Mouse (Mus musculus) thymus, postnatal 0 days (tissue): ENCODE data around the gene Platr17. TPM values are rescaled to one million over a fixed set of nuclear protein-coding genes. Genes with fewer than 3 reads are reported as not detected.

ENCODE experiments used
- DNase-seq: peaks from one replicate; pipeline ENCODE4 v3.0.0-alpha.2; 2015; ENCODE audit warnings: low spot score
- polyA plus RNA-seq: library from polyadenylated mRNA; unstranded; fragments of >200 nt; fragmentation: Nextera tagmentation; extraction: Ambion mirVana; gene quantifications from 2 replicates; pipeline ENCODE4 v1.2.1, GENCODE M21; 2015

Platr17 gene
- polyA plus RNA-seq, 1 experiment from 2014 or later, result 1.9 TPM

- peak; percentile 65 for DNase-seq
Observed at GRCm38 (mm10) chr17:33919351-33920281, 14.7 kb downstream of the Platr17 start.

DNA sequence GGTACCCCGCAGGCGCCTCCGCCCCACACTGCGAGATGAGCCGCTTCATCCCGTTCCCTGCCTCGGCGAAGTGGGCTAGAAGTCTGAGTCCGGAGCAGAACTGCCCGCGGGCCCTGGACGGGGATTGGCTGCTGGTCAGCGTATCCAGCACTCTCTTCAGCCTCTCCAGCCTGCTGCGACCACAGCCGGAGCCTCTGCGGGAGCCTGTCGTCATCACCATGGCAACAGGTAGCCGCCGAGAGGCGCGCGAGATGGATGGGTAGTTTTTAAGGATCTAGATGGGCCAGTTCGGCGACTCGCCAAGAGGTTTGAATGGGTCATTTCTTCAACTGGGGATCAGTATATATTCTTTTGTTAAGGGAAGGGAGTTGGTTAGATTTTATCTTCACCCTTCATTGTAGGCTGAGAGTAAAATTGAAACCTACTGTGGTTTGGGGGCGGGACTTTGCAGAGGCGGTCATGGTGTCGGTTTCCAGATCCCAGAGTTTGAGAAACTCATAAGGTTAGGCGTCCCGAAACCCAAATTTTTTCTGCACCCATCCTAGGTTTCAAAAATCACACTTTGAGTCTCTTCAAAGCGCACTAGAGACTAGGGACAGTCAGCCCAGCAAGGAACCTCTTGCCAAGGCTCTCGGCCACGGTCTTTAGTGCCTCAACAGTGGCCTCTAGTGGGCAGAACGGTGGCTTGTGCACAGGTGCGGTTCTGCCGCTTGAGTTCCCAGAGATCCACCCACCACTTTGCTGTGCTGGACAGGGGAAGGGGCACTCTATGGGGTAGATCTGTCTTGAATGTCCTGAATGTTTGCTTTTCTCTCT is 15.6 kb downstream of the Platr17 start:
- DNase-seq, result peak; percentile 87

GRCm38 (mm10) chr17:33921361-33921760 is 16.4 kb downstream of the Platr17 start:
- no peak for DNase-seq

DNA sequence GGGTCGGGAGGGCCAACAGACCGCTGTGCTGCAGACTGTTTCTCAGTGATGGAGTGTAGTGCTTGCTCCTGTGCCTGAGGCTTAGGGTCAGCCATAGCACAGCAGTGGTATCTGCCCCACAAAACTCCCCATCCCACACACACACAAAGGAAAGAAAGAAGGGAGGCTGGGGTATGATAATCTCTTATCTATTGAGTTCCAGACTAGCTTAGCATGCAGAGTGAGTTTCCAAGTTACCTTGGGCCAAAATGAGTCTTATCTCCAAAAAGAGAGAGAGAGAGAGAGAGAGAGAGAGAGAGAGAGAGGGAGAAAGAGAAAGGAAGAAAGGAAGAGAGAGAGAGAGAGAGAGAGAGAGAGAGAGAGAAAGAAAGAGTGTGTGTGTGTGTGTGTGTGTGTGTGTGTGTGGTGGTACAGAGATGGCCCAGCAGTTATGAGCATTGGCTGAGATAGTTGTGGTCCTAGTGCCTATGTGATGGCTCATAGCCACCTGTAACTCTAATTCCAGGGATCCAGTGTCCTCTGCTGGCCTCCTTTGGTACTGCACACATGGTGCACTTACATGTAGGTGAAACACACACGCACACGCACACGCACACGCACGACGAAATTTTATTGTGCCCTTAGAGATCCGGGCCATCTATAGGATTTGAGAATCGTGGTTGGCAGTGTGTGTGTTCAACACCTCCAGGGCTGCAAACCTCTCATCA is 19.8 kb downstream of the Platr17 start:
- peak; percentile 41 for DNase-seq

DNA sequence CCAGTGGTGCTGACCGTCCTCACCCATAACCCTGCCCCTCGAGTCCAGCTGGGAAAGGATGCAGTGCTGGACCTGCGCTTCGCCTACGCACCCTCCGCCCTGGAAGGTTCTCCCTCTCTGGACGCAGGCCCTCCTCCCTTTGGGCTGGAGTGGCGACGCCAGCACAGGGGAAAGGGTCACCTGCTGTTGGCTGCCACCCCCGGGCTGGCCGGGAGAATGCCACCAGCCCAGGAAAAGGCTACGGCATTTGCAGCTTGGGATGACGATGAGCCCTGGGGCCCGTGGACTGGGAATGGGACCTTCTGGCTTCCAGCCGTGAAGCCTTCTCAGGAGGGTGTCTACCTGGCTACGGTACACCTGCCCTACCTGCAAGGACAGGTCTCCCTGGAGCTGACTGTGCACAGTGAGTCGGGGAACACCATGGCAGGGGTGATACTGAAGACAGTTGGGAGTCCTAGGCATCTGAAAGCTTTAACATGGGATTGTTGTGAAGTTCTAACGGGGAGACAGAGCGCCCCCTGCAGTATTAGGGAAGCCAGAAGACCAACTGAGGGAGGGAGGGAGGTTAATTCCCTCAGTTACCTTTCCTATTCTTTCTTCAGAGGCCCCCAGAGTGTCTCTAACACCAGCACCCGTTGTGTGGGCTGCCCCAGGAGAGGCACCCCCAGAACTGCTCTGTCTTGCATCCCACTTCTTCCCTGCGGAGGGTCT is 20.6 kb downstream of the Platr17 start:
- no peak for DNase-seq

- peak; percentile 20 for DNase-seq
Observed at GRCm38 (mm10) chr17:33926207-33926932, 21.4 kb downstream of the Platr17 start.

DNA sequence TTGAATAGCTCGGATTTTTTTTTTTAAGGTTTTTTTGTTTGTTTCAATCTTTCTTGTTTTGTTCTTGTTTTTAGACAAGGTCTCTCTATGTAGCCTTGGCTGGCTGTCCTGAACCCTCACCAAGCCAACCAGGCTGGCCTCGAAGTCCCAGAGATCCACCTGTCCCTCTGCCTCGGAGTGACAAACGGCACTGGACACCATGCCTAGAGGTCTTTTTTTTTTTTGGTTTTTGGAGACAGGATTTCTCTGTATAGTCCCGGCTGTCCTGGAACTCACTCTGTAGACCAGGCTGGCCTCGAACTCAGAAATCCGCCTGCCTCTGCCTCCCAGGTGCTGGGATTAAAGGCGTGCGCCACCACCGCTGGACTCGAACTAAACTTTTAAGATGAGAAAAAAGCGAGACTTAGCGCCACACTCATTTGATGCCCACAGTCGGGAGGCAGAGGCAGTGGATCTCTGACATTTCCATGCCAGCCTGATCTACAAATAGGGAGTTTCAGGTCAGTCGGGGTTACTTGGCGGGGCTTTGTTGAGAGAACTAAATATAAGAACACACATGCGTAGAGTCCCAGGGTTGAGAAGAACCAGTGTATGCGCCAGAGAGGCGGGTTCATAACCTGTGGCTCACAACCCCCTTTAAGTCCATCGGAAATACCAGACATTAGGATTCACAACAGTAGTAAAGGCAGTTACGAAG is 23.5 kb downstream of the Platr17 start:
- no peak for DNase-seq

DNA sequence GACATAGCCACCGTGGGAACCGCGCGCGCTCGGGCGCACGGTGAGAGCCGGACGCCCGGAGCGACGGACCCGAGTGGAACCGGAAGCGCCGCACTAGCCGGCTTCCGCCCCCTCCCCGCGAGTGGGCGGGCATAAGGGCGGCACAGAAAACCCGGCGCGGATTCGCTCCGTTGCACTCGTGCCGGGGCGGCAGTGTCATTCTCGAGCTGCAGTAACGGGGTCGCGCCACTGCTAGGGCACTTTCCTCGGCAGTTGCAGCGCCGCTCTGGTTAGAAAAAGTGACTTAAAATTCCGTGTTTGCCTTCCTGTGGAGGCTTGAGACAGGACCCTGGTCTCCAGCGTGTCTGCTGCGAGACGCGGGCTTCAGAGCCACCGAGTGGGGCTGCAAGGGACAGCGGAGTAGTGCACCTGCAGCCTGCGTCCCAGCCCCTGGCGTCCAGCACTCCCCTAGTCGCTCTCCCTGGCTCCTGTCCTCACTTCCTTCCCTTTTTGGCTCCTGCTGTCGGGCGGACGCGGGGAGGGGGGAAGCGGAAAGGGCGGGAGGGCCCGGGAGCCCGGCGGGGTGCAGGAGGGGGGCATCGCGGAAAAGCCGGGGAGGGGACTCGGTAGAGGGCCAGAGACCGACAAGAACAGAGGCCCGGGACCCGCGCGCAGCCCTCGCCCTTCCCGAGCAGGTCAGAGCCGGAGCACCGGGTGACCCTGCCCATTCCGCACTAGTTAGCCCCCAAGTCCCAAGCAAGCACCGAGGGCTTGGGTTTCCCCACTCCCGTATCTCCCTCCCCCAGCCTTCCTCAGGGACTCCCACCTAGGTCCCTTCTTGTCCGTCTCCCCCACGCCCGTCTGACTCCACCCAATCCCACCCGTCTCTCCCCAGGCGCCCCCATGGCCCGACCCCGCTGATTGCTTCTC is 24.7 kb downstream of the Platr17 start, which contains the start of gene Rgl2:
Gene Rgl2 (plus strand): TSS at position 173 of the 909 bp plus-strand sequence.
- peak; percentile 96 for DNase-seq

DNA sequence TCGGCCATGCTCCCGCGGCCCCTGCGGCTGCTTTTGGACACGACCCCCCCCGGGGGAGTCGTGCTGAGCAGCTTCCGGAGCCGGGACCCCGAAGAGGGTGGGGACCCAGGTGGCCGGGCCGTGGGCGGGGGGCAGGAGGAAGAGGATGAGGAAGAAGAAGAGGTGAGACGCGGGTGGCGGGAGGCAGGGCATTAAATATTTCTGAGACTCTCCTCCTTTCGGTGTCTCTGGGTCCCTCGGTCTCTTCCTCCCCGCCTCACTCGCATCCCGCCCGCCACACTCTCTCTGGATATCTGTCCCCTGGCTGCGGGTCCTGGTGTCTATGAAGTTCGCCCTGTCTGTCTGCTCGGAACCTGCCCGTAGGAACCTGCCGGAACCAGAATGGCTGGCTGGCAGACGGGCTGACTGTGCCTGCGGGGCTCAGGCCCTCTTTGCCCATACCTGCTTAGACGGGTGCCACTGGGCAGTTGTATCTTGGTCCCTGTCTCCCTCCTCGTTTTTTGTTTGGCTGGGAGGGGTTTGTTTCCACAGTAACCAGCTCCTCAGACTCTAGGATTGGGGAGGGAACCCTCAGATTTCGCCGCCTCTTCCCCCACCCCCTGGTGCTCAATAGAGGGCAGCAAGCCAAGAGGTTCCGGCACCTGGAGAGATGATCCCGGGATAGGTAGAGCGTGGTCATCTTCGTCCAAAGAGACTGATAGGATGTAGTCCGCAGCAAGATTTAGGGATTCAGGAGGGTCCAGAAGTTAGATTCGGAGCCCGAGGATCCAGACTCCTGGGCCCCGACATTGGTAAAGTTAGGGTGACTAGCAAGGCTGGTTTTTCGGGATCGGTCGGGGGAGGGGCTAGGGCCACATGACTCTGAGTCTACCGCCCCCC is 25.6 kb downstream of the Platr17 start:
- peak; percentile 54 for DNase-seq

GRCm38 (mm10) chr17:33931159-33931866 is 26.4 kb downstream of the Platr17 start:
- DNase-seq, result no peak

DNA sequence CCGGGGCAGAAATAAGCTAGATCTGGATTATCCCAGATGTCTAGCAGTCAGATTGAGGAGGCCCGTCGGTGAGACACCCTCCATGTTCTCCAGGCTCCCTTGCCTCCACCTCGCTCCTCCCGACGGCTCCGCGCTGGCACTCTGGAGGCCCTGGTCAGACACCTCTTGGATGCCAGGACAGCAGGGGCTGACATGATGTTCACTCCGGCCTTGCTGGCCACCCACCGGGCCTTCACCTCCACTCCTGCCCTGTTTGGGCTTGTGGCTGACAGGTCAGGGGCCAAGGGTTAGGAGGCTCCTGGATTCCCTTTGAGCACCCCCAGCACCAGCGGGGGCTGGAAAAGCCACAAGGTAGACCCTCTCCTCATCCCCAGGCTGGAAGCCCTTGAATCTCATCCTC is 27.0 kb downstream of the Platr17 start:
- no peak for DNase-seq

- DNase-seq, result no peak
Observed at GRCm38 (mm10) chr17:33932448-33932847, 27.5 kb downstream of the Platr17 start.

GRCm38 (mm10) chr17:33932970-33933369 is 28.0 kb downstream of the Platr17 start:
- no peak for DNase-seq

DNA sequence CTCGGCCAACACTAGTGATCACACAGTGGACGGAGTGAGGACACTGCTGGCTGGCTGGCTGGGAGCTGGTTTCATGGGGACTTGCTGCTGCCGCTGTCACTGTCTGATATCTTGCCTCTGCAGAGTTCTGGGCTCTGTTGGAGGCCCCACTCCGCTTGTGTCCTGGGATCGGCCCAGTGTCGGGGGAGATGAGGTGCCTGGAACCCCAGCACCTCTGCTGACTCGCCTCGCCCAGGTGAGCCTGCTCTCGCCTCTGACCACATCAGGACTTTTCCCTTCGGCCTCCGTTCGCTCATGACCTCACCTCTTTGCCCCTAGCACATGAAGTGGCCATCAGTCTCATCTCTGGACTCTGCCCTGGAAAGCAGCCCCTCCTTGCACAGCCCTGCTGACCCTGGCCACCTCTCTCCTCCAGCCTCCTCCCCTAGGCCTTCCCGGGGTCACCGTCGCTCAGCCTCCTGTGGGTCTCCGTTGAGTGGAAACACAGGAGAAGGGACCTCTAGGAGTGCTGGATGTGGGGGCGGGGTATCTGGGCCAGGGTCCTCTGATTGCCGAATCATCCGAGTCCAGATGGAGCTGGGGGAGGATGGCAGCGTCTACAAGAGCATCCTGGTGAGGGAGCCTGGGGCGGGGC is 30.6 kb downstream of the Platr17 start:
- DNase-seq, result no peak

DNA sequence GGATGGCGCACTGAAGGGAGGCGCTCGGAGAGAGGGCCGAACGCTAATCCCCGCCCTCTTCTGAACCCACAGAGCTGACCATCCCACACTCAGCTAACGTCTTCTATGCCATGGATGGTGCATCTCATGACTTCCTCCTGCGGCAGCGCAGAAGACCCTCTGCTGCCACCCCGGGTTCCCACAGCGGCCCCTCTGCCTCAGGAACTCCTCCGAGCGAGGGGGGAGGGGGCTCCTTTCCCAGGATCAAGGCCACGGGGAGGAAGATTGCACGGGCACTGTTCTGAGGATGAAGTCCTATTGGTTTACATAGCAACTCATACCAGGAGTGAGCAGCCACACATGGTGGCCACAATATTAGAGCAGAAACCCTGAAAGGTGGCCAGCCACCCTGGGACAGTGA is 32.1 kb downstream of the Platr17 start:
- DNase-seq, result no peak

GRCm38 (mm10) chr17:33938783-33939182 is 33.8 kb downstream of the Platr17 start:
- no peak for DNase-seq
